Mouse (Mus musculus) kidney, postnatal 0 days (tissue): ENCODE data around the gene Prkca. TPM values are rescaled to one million over a fixed set of nuclear protein-coding genes. Genes with fewer than 3 reads are reported as not detected.
A peak's percentile ranks its signal among the peaks of the same experiment; 100 is the strongest.

Source experiments
- ATAC-seq: fragments of 200-750 bp; cut with Nextera tagmentation; replicated peaks from 2 replicates; pipeline ENCODE4 v1.8.0; 2017; ENCODE audit warnings: low read depth, moderate number of reproducible peaks, moderate TSS enrichment, moderate library complexity; ENCODE audit not compliant: low FRiP score
- DNase-seq: peaks from one replicate; pipeline ENCODE4 v3.0.0-alpha.2; 2016; ENCODE audit warnings: low spot score
- H3K27ac ChIP-seq: fragments of 300-500 bp; sonication (generic); 2 replicates; pipeline ENCODE4 v1.5.1; 2014; ENCODE audit warnings: mild to moderate bottlenecking
- H3K27me3 ChIP-seq: fragments of 300-500 bp; sonication (generic); 2 replicates; pipeline ENCODE4 v1.6.1; 2014; ENCODE audit warnings: low read length, mixed read lengths; ENCODE audit not compliant: insufficient read depth
- H3K36me3 ChIP-seq: fragments of 300-500 bp; sonication (generic); 2 replicates; pipeline ENCODE4 v1.6.1; 2014; ENCODE audit warnings: low read length, mixed read lengths; ENCODE audit not compliant: insufficient read depth
- H3K4me1 ChIP-seq: fragments of 300-500 bp; sonication (generic); replicated peaks from 2 replicates; pipeline ENCODE4 v1.6.1; 2014; ENCODE audit warnings: antibody characterized with exemption, low read length, mixed read lengths; ENCODE audit not compliant: insufficient read depth
- H3K4me2 ChIP-seq: fragments of 300-500 bp; sonication (generic); 2 replicates; pipeline ENCODE4 v1.6.1; 2014; ENCODE audit warnings: mild to moderate bottlenecking, low read length, moderate library complexity, mixed read lengths
- H3K4me3 ChIP-seq: fragments of 300-500 bp; sonication (generic); replicated peaks from 2 replicates; pipeline ENCODE4 v1.5.1; 2014; ENCODE audit warnings: low read depth, low read length
- H3K9ac ChIP-seq: fragments of 300-500 bp; sonication (generic); 2 replicates; pipeline ENCODE4 v1.6.1; 2014; ENCODE audit warnings: low read depth, low read length
- H3K9me3 ChIP-seq: fragments of 300-500 bp; sonication (generic); replicated peaks from 2 replicates; pipeline ENCODE4 v1.6.1; 2016; ENCODE audit warnings: low read length, inconsistent platforms, mixed read lengths
- CTCF ChIP-seq: IDR thresholded peaks from 2 replicates; pipeline ENCODE4 v1.5.1; 2016; ENCODE audit warnings: antibody characterized with exemption, low read depth, mild to moderate bottlenecking, moderate library complexity
- WGBS: fragments of 180-500 bp; shearing (Covaris S2); extraction: QIAGEN DNeasy Blood & Tissue Kit; methylation state at CpG from one replicate; pipeline ENCODE4 v1.1.7; 2014; 5-methylcytosine and 5-hydroxymethylcytosine counted together
- polyA plus RNA-seq: library from polyadenylated mRNA; unstranded; fragments of >200 nt; fragmentation: Nextera tagmentation; extraction: Ambion mirVana; gene quantifications from 2 replicates; pipeline ENCODE4 v1.2.1, GENCODE M21; 2015

The Prkca gene
- polyA plus RNA-seq, 1 experiment from 2014 or later: 9.3 TPM

DNA sequence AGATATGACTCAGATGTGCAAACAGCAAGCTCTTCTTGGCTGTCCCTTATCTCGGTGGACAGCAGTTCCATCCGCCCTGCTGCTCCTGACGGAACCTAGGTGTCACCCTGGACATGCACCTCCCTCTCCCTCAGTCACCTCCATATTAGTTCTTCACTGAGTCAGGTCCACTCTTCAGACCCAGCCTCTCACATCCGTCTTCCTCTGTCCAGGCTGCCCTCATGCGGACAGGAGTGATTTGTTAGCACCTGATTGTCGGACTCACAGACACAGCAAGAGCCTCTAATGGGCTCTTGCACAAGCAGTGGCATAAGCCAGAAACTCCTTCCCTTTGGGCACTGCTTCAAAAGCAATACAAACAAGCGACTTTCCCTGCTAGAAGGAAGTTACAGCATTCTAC lies 36.5 kb downstream of the Prkca start:
- no peak overlapping the region for H3K9ac ChIP-seq
- no peak overlapping the region for H3K4me3 ChIP-seq
- TF ChIP-seq CTCF: no peak
- no peak for DNase-seq
- H3K4me1 ChIP-seq: no peaks in the 10 kb centered on the region; the same call in 1 of the 2 replicates
- no peaks in the 10 kb centered on the region for H3K9me3 ChIP-seq
- WGBS: 72% methylated on average over 7 of the region's 7 CpGs
- H3K27me3 ChIP-seq: no peaks in the 10 kb centered on the region
- no peak overlapping the region for H3K4me2 ChIP-seq
- H3K36me3 ChIP-seq: no peaks in the 10 kb centered on the region
- no peak overlapping the region for H3K27ac ChIP-seq
- no peak for ATAC-seq

DNA sequence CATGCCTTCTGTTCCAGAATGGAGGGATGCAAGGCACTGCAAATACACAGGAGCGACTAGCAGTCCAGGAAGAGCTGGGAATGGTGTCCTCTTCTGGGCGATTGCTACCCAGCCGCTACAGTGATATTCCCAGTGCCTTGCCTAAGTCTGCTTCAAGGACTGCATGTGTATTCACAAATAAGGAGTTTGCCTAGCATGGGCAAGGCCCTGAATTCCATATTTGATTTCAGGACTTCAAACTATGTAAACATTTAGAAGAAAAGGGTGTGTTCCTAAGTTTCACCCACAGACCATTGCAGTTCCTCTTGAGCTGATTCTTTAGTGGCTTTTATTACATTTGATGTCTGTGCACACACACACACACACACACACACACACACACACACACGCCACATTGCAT lies 39.9 kb downstream of the Prkca start:
- no peak overlapping the region for H3K4me3 ChIP-seq
- ATAC-seq (no peak), DNase-seq (no peak)
- no peaks in the 10 kb centered on the region for H3K9me3 ChIP-seq
- no peaks in the 10 kb centered on the region for H3K36me3 ChIP-seq
- H3K4me1 ChIP-seq: 0 out of 2 replicates have a peak, but pooled peaks cover 4% of the 10 kb centered on the region
- 94% methylated on average over 4 of the region's 4 CpGs for WGBS
- no peak overlapping the region for H3K9ac ChIP-seq
- TF ChIP-seq CTCF: no peak
- H3K4me2 ChIP-seq: no peak overlapping the region
- H3K27ac ChIP-seq: no peak overlapping the region
- H3K27me3 ChIP-seq: no peaks in the 10 kb centered on the region

DNA sequence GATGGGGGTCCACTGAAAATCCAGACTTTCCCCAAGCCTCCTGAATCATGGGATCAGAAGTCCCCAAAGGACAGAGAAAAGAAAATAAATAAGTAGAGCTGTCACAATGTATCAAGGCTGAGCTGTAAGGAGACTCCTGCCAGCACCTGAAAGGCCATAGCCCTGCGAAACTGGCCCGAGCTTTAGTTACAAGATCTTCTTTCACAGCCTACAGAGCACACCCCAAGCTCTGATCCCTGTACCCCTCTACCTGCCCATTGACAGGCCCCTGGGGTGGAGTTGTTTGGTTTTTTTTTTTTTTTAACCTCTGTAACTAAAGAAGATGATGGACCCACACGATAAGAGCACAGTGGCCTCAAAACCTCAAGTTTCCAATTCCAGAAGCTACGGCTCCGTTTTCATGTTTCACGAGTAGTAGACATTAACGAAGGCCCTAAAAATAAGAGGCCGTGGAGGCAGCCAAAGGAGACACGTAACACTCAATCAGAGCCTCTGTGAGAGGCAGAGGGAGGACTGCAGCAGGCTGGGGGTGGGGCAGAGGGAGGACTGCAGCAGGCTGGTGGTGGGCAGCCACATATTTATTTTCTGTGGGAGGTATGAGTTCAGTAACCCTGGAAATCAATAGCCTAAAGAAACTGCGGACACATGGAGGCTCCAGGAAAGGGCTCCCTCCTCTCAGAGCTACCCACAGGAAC lies 41.8 kb downstream of the Prkca start:
- WGBS: 43% methylated on average over 10 of the region's 10 CpGs
- Histone ChIP-seq H3K36me3 (no peaks in the 10 kb centered on the region), H3K27me3 (no peaks in the 10 kb centered on the region), H3K4me2 (no peak overlapping the region), H3K27ac (no peak overlapping the region), H3K4me3 (no peak overlapping the region), H3K9ac (no peak overlapping the region), H3K9me3 (no peaks in the 10 kb centered on the region), H3K4me1 (0 out of 2 replicates have a peak, but pooled peaks cover 4% of the 10 kb centered on the region)
- no peak for TF ChIP-seq CTCF
- ATAC-seq: peak; percentile 63; the same call in 1 of the 2 replicates
- peak; percentile 54 for DNase-seq

DNA sequence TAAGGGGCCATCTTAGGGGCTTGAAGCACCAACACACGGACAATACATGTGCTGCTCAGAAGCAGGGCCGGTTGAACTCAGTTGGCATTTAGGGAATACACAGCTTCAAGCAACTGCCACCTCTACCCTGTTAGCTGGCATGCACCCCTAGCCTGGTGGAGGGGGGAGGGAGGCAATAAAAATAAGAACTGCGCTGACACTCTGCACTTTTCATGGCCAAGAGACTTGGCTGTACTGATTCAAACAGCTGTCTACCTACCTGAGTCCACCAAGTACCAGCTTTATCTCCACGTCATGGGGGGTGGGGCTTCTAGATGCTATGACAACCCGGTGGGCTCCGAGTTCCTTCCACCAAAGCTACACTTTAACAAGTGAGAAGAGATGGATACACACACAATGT lies 42.7 kb downstream of the Prkca start:
- no peak for TF ChIP-seq CTCF
- no peak overlapping the region for H3K4me3 ChIP-seq
- H3K27me3 ChIP-seq: no peaks in the 10 kb centered on the region
- H3K9me3 ChIP-seq: no peaks in the 10 kb centered on the region
- H3K27ac ChIP-seq: no peak overlapping the region
- H3K36me3 ChIP-seq: no peaks in the 10 kb centered on the region
- H3K4me2 ChIP-seq: no peak overlapping the region
- DNase-seq (no peak), ATAC-seq (no peak)
- 0 out of 2 replicates have a peak, but pooled peaks cover 4% of the 10 kb centered on the region for H3K4me1 ChIP-seq
- 78% methylated on average over 6 of the region's 6 CpGs for WGBS
- no peak overlapping the region for H3K9ac ChIP-seq

DNA sequence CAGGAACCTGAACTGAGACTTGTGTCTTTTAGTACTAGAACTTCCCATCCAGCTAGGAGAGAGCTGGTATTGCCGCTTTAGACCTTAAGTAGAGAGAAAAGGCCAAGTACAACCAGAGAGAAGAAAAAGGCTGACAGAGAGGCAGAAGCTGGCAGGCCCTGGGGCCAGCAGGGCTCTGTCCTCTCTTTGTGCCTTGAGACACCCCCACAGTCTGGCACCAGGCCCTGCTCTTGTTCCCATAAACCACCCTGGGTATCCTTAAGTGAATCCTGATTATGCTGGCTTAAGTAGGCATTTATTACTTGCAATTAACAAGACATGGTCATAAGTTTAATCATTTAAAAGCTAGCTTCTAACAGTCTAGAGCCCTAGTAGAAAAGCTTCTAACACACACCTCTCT lies 43.3 kb downstream of the Prkca start:
- no peaks in the 10 kb centered on the region for H3K9me3 ChIP-seq
- 100% methylated on average over 1 of the region's 1 CpGs for WGBS
- DNase-seq (no peak), ATAC-seq (no peak)
- no peak overlapping the region for H3K4me3 ChIP-seq
- H3K9ac ChIP-seq: no peak overlapping the region
- H3K4me2 ChIP-seq: no peak overlapping the region
- no peak overlapping the region for H3K27ac ChIP-seq
- no peaks in the 10 kb centered on the region for H3K27me3 ChIP-seq
- H3K4me1 ChIP-seq: 0 out of 2 replicates have a peak, but pooled peaks cover 4% of the 10 kb centered on the region
- no peaks in the 10 kb centered on the region for H3K36me3 ChIP-seq
- TF ChIP-seq CTCF: no peak

DNA sequence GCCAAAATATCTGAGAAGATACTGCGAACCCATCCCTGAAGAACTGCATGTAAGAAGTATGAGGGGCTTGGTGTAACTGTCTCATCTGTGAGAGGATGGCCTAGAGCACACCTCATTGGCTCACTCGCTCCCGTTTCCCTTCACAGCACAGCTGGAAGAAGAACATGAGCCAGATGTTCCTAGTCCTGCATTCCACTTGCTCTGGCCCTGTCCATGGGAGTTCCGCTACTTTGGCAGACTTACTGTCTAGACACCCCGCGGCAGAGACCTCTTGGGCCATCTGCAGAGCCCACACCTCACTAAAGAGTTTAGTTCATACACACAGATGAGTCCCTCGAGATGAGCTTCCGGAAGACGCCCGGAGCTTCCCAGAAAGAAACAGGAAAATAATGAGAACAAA lies 43.8 kb downstream of the Prkca start:
- no peak for ATAC-seq
- no peaks in the 10 kb centered on the region for H3K27me3 ChIP-seq
- H3K4me2 ChIP-seq: no peak overlapping the region
- H3K4me3 ChIP-seq: no peak overlapping the region
- no peak overlapping the region for H3K27ac ChIP-seq
- 0 out of 2 replicates have a peak, but pooled peaks cover 4% of the 10 kb centered on the region for H3K4me1 ChIP-seq
- 70% methylated on average over 10 of the region's 10 CpGs for whole genome bisulfite sequencing
- no peak overlapping the region for H3K9ac ChIP-seq
- no peak for TF ChIP-seq CTCF
- no peaks in the 10 kb centered on the region for H3K9me3 ChIP-seq
- no peaks in the 10 kb centered on the region for H3K36me3 ChIP-seq
- peak; percentile 38 for DNase-seq
